Mouse (Mus musculus) hindbrain, embryonic 16.5 days (tissue): ENCODE results near the gene Dzank1. TPM values are rescaled to one million over a fixed set of nuclear protein-coding genes. Genes with fewer than 3 reads are reported as not detected.

Experiments
- ATAC-seq: fragments of 200-750 bp; cut with Nextera tagmentation; 2 replicates; pipeline ENCODE4 v1.8.0; 2017; ENCODE audit warnings: moderate TSS enrichment, moderate library complexity
- H3K27ac ChIP-seq: fragments of 300-500 bp; sonication (generic); 2 replicates; pipeline ENCODE4 v1.5.1; 2014; ENCODE audit warnings: low read depth, mild to moderate bottlenecking, control low read depth, low read length, moderate library complexity
- H3K27me3 ChIP-seq: fragments of 300-500 bp; sonication (generic); replicated peaks from 2 replicates; pipeline ENCODE4 v1.6.1; 2014; ENCODE audit warnings: low read length; ENCODE audit not compliant: control insufficient read depth, insufficient read depth
- H3K36me3 ChIP-seq: fragments of 300-500 bp; sonication (generic); 2 replicates; pipeline ENCODE4 v1.6.1; 2014; ENCODE audit warnings: mild to moderate bottlenecking, low read length, moderate library complexity, mixed read lengths; ENCODE audit not compliant: control insufficient read depth, insufficient read depth
- H3K4me1 ChIP-seq: fragments of 300-500 bp; sonication (generic); 2 replicates; pipeline ENCODE4 v1.6.1; 2014; ENCODE audit warnings: low read depth, low read length; ENCODE audit not compliant: control insufficient read depth, insufficient read depth
- H3K4me2 ChIP-seq: fragments of 300-500 bp; sonication (generic); 2 replicates; pipeline ENCODE4 v1.6.1; 2014; ENCODE audit warnings: mild to moderate bottlenecking, low read length, control low read depth, moderate library complexity
- H3K4me3 ChIP-seq: fragments of 300-500 bp; sonication (generic); 2 replicates; pipeline ENCODE4 v1.5.1; 2014; ENCODE audit warnings: mild to moderate bottlenecking, low read length, control low read depth, moderate library complexity
- H3K9ac ChIP-seq: fragments of 300-500 bp; sonication (generic); 2 replicates; pipeline ENCODE4 v1.6.1; 2014; ENCODE audit warnings: low read depth, mild to moderate bottlenecking, control low read depth, low read length, moderate library complexity
- H3K9me3 ChIP-seq: fragments of 300-500 bp; sonication (generic); 2 replicates; pipeline ENCODE4 v1.6.1; 2014; ENCODE audit warnings: mild to moderate bottlenecking, low read length, moderate library complexity; ENCODE audit not compliant: control insufficient read depth
- WGBS: fragments of 180-500 bp; shearing (Covaris S2); extraction: QIAGEN DNeasy Blood & Tissue Kit; methylation state at CpG from one replicate; pipeline ENCODE4 v1.1.7; 2014; 5-methylcytosine and 5-hydroxymethylcytosine counted together
- polyA plus RNA-seq: library from polyadenylated mRNA; unstranded; fragments of >200 nt; fragmentation: Nextera tagmentation; extraction: Ambion mirVana; gene quantifications from 2 replicates; pipeline ENCODE4 v1.2.1, GENCODE M21; 2015

Dzank1 gene
- polyA plus RNA-seq, result 18.2 and 20.1 TPM in 2 replicates

DNA sequence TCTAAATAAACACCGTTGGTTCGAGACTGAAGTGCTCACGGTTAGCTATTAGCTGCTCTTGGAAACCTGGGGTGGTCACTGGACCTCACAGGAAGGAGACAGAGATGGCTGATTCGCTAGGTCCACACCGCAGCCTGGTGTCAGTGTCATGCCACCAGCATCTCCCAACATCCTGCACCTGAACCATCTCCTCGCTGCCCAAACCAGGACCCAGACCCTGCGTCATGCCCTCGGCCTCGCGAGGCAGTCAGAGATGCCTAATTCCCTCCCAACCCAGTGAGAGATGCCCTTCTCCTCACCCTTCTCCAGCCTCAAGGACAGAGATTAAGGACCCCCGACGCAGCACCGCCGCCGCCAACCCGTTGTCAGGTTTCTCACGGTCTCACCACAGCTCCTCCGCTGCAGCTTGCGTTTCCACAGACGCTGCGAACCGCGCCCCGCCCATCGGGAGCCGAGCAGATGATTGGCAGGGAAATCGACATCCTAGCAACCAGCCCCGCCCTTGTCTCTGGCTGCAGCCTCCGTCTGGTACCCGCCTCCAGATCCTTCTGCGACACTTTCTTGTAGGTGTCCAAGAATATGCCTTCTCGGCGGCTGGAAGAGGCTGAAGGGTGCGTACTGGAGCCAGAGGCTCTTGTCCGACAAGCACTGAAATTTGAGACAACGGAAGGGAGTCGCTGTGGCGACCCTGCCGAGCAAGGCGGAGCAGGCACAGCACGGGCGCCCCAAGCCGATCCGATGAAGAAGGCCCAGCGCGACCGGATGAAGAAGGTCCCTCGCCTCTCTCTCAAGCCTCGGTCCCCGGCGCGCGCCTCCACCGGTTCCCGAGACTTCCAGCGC lies at the start of gene Dzank1, which contains the start of gene Polr3f:
Dzank1 (minus strand) TSS at position 434 of the 840 bp plus-strand sequence.
Polr3f (plus strand) TSS at position 738 of the 840 bp plus-strand sequence.
- Histone ChIP-seq H3K9ac (peak within 1 kb of the TSS; percentile 87), H3K27ac (peak within 1 kb of the TSS; percentile 98), H3K4me2 (peak within 1 kb of the TSS; percentile 86), H3K4me3 (peak within 1 kb of the TSS; percentile 98), H3K27me3 (no peaks in the 10 kb centered on the region), H3K4me1 (peaks cover 23% of the 10 kb centered on the region), H3K9me3 (no peaks in the 10 kb centered on the region), H3K36me3 (peaks cover 6% of the 10 kb centered on the region)
- 1% methylated on average over 56 of the region's 56 CpGs for WGBS
- ATAC-seq, result peak; percentile 98

DNA sequence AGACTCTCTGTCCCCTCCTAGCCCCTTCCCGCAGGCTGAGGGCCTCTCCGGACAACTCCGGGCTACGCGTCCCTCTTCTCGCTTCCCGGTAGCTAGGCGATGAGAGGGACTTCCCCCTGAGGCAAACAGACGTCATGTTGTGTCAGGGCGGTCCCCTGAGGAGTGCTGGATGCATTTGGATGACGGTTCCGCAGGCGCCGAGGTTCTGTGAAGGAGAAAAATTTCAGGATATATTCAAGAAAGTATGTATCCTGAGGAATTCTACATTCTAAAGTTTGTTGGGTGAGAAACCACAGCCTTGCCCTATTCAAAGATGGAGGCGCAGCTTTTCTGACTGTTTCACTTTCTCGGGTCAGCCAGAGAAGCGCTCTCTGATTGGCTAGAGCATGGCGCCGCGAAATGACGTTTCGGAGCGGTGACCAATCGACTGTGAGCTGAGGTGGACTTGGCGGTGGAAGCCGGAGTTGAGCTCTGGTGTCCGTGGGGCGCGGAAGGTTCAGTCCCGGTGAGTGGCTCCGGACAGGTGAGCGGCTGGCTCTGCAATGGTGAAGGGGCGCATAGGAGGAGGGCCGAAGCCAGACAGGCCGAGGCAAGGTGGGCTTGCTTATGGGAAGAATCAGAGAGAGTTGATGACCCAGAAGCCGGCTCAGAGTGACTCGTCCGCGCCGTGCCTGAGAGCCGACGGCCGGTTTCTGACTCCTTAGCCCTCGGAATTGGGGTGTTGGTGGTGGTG lies 28.8 kb upstream of the Dzank1 start, which contains the start of gene Sec23b:
Sec23b (plus strand) TSS at position 410 of the 733 bp plus-strand sequence.
- H3K4me3 ChIP-seq, result peak within 1 kb of the TSS; percentile 93
- H3K27me3 ChIP-seq, result no peaks in the 10 kb centered on the region
- peak within 1 kb of the TSS; percentile 70 for H3K4me2 ChIP-seq
- peak; percentile 99 for ATAC-seq
- peaks cover 12% of the 10 kb centered on the region for H3K4me1 ChIP-seq
- peak within 1 kb of the TSS; percentile 81 for H3K9ac ChIP-seq
- no peaks in the 10 kb centered on the region for H3K9me3 ChIP-seq
- no peaks in the 10 kb centered on the region; the same call in 1 of the 2 replicates for H3K36me3 ChIP-seq
- H3K27ac ChIP-seq, result peak within 1 kb of the TSS; percentile 71
- WGBS, result under 1% methylated on average over 44 of the region's 44 CpGs

DNA sequence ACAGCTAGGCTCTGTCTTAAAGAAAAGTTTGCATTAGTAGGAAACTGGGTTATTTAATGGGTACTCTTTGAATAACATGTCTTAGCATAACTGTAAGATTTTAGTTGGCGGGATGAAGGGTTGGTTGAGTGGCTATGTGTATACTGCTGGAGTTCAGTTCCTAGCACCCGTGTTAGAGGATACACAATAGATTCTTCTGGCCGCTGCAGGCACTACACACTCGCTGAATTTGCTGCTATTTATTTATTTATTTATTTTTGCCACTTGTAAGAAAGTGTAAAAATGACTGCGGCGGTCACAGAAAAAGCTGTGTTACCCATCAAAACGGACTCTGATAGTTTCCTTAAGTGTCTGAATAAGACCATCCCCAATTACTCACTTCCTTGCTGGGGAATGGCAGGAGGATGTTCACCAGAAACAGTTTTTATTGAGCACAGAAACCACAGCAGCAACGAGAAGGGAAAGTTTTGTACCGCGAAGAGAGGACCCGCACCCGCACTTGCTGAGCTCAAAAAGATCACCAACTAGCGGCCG lies 28.1 kb upstream of the Dzank1 start:
- H3K9ac ChIP-seq, result peak overlapping the region; percentile 62
- peak overlapping the region; percentile 93 for H3K4me3 ChIP-seq
- WGBS, result 2% methylated on average over 14 of the region's 14 CpGs
- H3K36me3 ChIP-seq, result no peaks in the 10 kb centered on the region; the same call in 1 of the 2 replicates
- H3K9me3 ChIP-seq, result no peaks in the 10 kb centered on the region
- no peak for ATAC-seq
- no peaks in the 10 kb centered on the region for H3K27me3 ChIP-seq
- H3K4me1 ChIP-seq, result peaks cover 12% of the 10 kb centered on the region
- peak overlapping the region; percentile 64 for H3K4me2 ChIP-seq
- H3K27ac ChIP-seq, result peak overlapping the region; percentile 71

DNA sequence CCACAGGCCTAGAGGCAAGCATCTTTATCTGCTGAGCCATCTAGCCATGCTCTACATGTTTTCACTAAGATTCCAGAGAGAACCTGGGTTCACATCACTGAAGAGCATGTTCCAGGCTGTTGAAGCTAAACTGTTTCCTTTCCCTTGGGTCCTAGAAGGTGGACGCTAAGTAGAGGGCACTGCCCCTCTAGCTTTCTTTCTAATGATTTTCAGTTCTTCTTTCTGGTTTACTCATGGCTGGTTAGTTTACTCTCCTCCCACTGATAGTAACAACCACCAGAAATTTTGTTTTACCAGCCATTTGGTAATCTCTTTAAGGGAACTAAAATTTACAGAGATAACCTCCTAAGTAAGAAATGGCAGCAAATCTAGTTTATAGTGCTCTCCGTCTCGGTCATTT lies 26.7 kb upstream of the Dzank1 start:
- Histone ChIP-seq H3K9me3 (no peaks in the 10 kb centered on the region), H3K9ac (no peak overlapping the region), H3K4me1 (peaks cover 16% of the 10 kb centered on the region), H3K27ac (no peak overlapping the region), H3K27me3 (no peaks in the 10 kb centered on the region), H3K4me2 (no peak overlapping the region), H3K4me3 (no peak overlapping the region), H3K36me3 (no peaks in the 10 kb centered on the region)
- ATAC-seq, result no peak
- WGBS, result 99% methylated on average over 3 of the region's 3 CpGs

DNA sequence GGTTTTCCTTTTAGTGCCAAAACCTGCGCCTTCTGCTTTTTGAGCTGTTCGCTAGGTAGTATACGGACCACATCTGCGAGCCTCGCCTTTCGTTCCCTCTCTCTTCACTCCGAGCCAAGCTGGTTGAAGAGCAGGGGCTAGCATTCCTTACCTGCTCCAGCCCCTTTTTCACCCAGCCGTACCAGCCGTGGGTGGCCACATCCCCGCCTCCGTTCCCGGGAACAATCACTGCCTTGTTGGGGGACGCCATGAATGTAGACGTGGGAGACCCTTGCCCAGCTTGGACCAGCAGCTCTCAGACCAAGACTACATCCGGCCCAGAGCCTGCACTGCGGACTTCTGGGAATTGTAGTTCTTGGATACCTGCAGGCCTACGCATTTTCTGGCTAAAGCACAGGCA lies 23.3 kb upstream of the Dzank1 start, which contains the start of gene Rbbp9:
Rbbp9 (minus strand) TSS at position 341 of the 400 bp plus-strand sequence.
- Histone ChIP-seq H3K4me2 (peak within 1 kb of the TSS; percentile 64), H3K27ac (peak within 1 kb of the TSS; percentile 86), H3K27me3 (no peaks in the 10 kb centered on the region), H3K4me1 (peaks cover 8% of the 10 kb centered on the region), H3K9ac (peak within 1 kb of the TSS; percentile 93), H3K4me3 (peak within 1 kb of the TSS; percentile 82), H3K9me3 (no peaks in the 10 kb centered on the region), H3K36me3 (peaks cover 6% of the 10 kb centered on the region)
- ATAC-seq, result peak; percentile 98
- WGBS, result under 1% methylated on average over 17 of the region's 17 CpGs

DNA sequence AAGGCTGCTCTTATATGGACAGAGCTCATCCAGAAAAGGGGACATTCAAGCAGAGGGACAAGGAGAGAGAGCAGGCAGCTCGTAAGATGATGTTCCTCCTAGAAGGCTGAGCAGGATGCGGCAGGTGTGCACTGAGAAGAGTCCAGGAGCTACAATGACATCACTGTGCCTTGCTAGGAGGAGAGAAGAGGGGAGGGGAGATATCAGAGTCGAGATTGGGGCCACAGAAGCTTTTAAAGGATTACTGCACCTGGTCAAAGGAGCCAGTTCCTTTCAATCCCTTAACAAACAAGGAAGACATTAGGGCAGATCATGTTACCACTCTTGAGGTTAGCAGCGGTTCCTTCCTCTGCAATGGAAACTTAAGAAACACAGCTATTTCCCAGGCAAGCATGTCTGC lies 20.3 kb upstream of the Dzank1 start:
- H3K9me3 ChIP-seq, result no peaks in the 10 kb centered on the region
- H3K4me1 ChIP-seq, result peaks cover 3% of the 10 kb centered on the region; the same call in 1 of the 2 replicates
- H3K4me3 ChIP-seq, result no peak overlapping the region
- no peak overlapping the region for H3K9ac ChIP-seq
- H3K36me3 ChIP-seq, result peaks cover 22% of the 10 kb centered on the region
- H3K4me2 ChIP-seq, result no peak overlapping the region
- no peak overlapping the region for H3K27ac ChIP-seq
- 91% methylated on average over 4 of the region's 4 CpGs for WGBS
- H3K27me3 ChIP-seq, result no peaks in the 10 kb centered on the region
- ATAC-seq, result no peak

DNA sequence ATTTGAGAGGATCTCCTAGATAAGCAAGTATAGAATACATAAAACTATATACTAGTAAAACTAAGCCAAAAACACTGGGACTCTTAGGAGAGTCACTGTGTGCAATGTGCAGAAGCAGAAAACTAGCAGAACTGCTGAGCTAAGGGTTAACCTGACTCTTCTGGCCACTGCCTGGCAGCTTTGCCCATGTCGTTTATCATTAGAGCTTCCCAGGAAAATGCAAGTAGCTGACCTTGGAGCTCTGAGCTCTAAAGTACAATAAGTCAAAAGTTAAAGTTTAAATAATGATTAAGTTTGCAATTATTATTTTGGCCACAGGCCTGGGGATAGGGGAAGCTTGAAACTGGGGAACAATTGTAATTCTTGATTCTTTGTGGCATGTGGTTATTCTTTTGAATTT lies 18.3 kb upstream of the Dzank1 start:
- no peak overlapping the region for H3K9ac ChIP-seq
- 65% methylated on average over 1 of the region's 1 CpGs for WGBS
- no peak overlapping the region for H3K4me2 ChIP-seq
- no peak overlapping the region for H3K4me3 ChIP-seq
- H3K27ac ChIP-seq, result no peak overlapping the region
- H3K36me3 ChIP-seq, result peaks cover 25% of the 10 kb centered on the region
- H3K9me3 ChIP-seq, result no peaks in the 10 kb centered on the region
- H3K27me3 ChIP-seq, result no peaks in the 10 kb centered on the region
- peaks cover 3% of the 10 kb centered on the region; the same call in 1 of the 2 replicates for H3K4me1 ChIP-seq
- no peak for ATAC-seq

DNA sequence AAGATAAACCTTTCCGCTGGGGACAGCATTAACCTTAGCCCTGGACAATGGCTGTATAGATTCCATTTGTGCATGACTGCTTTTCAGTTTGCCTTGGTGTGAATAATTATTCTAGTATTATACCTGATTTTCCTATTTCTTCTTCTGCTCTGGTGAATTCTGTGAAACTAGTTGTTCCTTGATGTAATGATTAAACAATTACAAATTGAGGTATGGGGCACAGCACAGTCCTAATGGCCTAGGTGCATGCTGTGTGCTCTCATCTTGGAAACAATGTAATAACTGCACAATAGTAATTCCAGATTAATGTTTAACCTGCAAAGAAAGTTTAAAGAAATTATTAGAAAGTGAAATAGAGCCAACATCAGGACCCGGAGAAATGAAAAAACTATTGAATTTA lies 17.8 kb upstream of the Dzank1 start:
- H3K4me1 ChIP-seq, result peaks cover 3% of the 10 kb centered on the region; the same call in 1 of the 2 replicates
- H3K27ac ChIP-seq, result no peak overlapping the region
- H3K4me3 ChIP-seq, result no peak overlapping the region
- H3K36me3 ChIP-seq, result peaks cover 25% of the 10 kb centered on the region
- H3K9ac ChIP-seq, result no peak overlapping the region
- WGBS, result 94% methylated on average over 2 of the region's 2 CpGs
- H3K27me3 ChIP-seq, result no peaks in the 10 kb centered on the region
- ATAC-seq, result no peak
- H3K9me3 ChIP-seq, result no peaks in the 10 kb centered on the region
- H3K4me2 ChIP-seq, result no peak overlapping the region
